Mouse (Mus musculus) lung, postnatal 0 days (tissue): Measurements from ENCODE around the gene Zswim8.

ENCODE experiments used
- CTCF ChIP-seq: IDR thresholded peaks from 2 replicates; pipeline ENCODE4 v1.5.1; 2016; ENCODE audit warnings: antibody characterized with exemption, mild to moderate bottlenecking
- EP300 ChIP-seq: IDR thresholded peaks from 2 replicates; pipeline ENCODE4 v1.6.1; 2016; ENCODE audit warnings: antibody characterized with exemption, mild to moderate bottlenecking, control low read depth

DNA sequence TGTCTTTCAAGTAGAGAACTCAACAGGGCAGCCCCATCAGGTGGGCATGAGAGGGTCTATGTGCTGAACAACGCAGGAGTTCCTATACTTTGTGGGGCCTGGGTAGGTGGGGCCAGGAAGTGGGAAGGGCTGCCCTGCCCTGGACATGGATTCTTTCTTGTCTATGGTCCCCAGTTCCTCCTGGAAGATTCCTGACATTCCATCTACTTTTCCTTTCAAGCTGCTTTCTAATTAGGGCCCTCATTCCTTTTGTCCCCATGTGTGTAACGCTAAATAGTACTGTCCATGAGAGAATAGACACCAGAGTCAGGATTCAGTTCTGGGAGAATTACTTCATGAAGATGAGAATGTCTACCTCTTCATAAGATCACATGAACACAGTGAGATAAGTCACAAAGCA, 43.8 kb upstream of the Zswim8 start:
- TF ChIP-seq CTCF (no peak), EP300 (no peak)
